Mouse (Mus musculus) heart, embryonic 14.5 days (tissue): ENCODE measurements around the gene Mettl26. TPM values are rescaled to one million over a fixed set of nuclear protein-coding genes. Genes with fewer than 3 reads are reported as not detected.
A peak's percentile ranks its signal among the peaks of the same experiment; 100 is the strongest.

Experiments
- ATAC-seq: fragments of 200-750 bp; cut with Nextera tagmentation; 2 replicates; pipeline ENCODE4 v1.8.0; 2017; ENCODE audit warnings: low read depth, moderate TSS enrichment; ENCODE audit not compliant: insufficient number of reproducible peaks, insufficient read depth, low FRiP score
- H3K27ac ChIP-seq, 2 experiments: fragments of 200-500 bp in 1 of 2; fragments of 300-500 bp in 1 of 2; sonication (generic) in 1 of 2; replicated peaks in 1 of 2; 2 replicates each; pipeline ENCODE4 v1.5.1; 2012 to 2014; ENCODE audit warnings: low read depth in 2 of 2, low read length in 2 of 2, control low read depth in 1 of 2, mild to moderate bottlenecking in 1 of 2, mixed read lengths in 1 of 2; ENCODE audit not compliant: control insufficient read depth in 1 of 2, insufficient read depth in 1 of 2
- H3K27me3 ChIP-seq: fragments of 300-500 bp; sonication (generic); 2 replicates; pipeline ENCODE4 v1.6.1; 2014; ENCODE audit warnings: mild to moderate bottlenecking, low read length, control low read depth; ENCODE audit not compliant: control insufficient read depth, insufficient read depth
- H3K36me3 ChIP-seq: fragments of 300-500 bp; sonication (generic); 2 replicates; pipeline ENCODE4 v1.6.1; 2014; ENCODE audit warnings: mild to moderate bottlenecking, control low read depth, low read length, mixed read lengths; ENCODE audit not compliant: control insufficient read depth, insufficient read depth
- H3K4me1 ChIP-seq, 2 experiments: fragments of 200-500 bp in 1 of 2; fragments of 300-500 bp in 1 of 2; sonication (generic) in 1 of 2; 2 replicates each; pipeline ENCODE4 v1.6.1; 2012 to 2014; ENCODE audit warnings: low read length in 2 of 2, control low read depth in 1 of 2, mixed read lengths in 1 of 2; ENCODE audit not compliant: control insufficient read depth in 2 of 2, insufficient read depth in 2 of 2
- H3K4me2 ChIP-seq: fragments of 300-500 bp; sonication (generic); 2 replicates; pipeline ENCODE4 v1.6.1; 2014; ENCODE audit warnings: mild to moderate bottlenecking, low read length
- H3K4me3 ChIP-seq, 2 experiments: fragments of 200-500 bp in 1 of 2; fragments of 300-500 bp in 1 of 2; sonication (generic) in 1 of 2; 2 replicates each; pipeline ENCODE4 v1.5.1; 2012 to 2014; ENCODE audit warnings: low read length in 2 of 2, mild to moderate bottlenecking in 2 of 2, control low read depth in 1 of 2, low read depth in 1 of 2, moderate library complexity in 1 of 2; ENCODE audit not compliant: control insufficient read depth in 1 of 2, insufficient read depth in 1 of 2
- H3K9ac ChIP-seq: fragments of 300-500 bp; sonication (generic); 2 replicates; pipeline ENCODE4 v1.6.1; 2014; ENCODE audit warnings: mild to moderate bottlenecking, low read length
- H3K9me3 ChIP-seq: fragments of 300-500 bp; sonication (generic); 2 replicates; pipeline ENCODE4 v1.6.1; 2016; ENCODE audit warnings: low read length, control low read depth; ENCODE audit not compliant: control insufficient read depth
- WGBS: fragments of 180-500 bp; shearing (Covaris S2); extraction: QIAGEN DNeasy Blood & Tissue Kit; methylation state at CpG from one replicate; pipeline ENCODE4 v1.1.7; 2014; 5-methylcytosine and 5-hydroxymethylcytosine counted together
- polyA plus RNA-seq: library from polyadenylated mRNA; unstranded; fragments of >200 nt; fragmentation: Nextera tagmentation; extraction: Ambion mirVana; gene quantifications from 2 replicates; pipeline ENCODE4 v1.2.1, GENCODE M21; 2014

Mettl26 gene
- polyA plus RNA-seq, 1 experiment from 2014 or later: 41.7 TPM

DNA sequence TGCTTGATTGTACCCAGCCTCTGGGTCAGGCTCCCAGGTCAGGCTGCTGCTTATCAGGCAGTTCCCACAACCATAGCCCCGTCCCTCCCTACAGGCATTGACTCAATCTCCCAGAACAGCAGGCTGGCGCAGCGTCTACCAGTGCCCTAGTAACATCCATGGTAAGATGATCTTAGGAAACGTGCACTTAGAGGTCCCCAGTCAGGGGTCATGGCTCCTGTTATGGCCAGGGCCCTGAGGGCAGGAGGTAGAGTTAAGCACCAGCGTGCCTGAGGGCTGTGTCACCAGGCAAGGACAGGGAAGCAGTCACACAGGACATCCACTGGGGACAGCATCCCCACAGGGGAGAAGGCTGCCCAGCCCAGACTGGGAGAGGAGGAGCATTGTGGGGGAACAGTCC is 7.4 kb downstream of the Mettl26 start:
- 45% methylated on average over 5 of the region's 5 CpGs for WGBS
- H3K4me2 ChIP-seq: no peak overlapping the region
- no peak overlapping the region for H3K9ac ChIP-seq
- peaks cover 41% of the 10 kb centered on the region for H3K36me3 ChIP-seq
- 0 out of 2 replicates have a peak, but pooled peaks have one; percentile 31 for ATAC-seq
- H3K4me3 ChIP-seq: no peak overlapping the region
- no peaks in the 10 kb centered on the region for H3K9me3 ChIP-seq
- no peaks in the 10 kb centered on the region for H3K27me3 ChIP-seq
- H3K27ac ChIP-seq: no peak overlapping the region
- H3K4me1 ChIP-seq: peaks cover 2 to 7% of the 10 kb centered on the region in 2 experiments; a peak in 2 of 4 replicates

DNA sequence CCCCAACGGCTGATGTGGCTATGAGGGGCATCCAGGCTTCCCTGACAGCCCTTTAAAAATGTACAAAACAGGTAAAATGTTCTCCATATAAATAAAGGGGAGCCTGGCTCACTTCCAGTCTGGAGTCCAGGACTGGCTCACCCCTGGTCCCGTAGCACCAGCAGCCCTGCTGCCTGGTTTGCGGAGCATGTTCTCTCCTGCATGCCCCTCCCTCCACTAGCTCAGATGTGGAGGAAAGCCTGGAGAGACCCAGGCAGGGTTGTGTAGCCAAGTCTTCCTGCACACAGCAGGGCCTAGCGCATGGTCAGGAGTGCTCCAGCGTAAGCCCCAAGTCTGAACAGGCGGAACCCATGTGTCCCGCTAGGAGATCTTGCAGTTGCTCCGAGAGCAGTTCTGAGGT is 8.4 kb downstream of the Mettl26 start:
- no peaks in the 10 kb centered on the region for H3K27me3 ChIP-seq
- no peak overlapping the region for H3K9ac ChIP-seq
- no peak overlapping the region for H3K4me3 ChIP-seq
- H3K4me2 ChIP-seq: no peak overlapping the region
- no peak overlapping the region for H3K27ac ChIP-seq
- H3K36me3 ChIP-seq: peaks cover 43% of the 10 kb centered on the region
- WGBS: 86% methylated on average over 8 of the region's 8 CpGs
- H3K9me3 ChIP-seq: no peaks in the 10 kb centered on the region
- ATAC-seq: no peak
- peaks cover 2 to 7% of the 10 kb centered on the region in 2 experiments; a peak in 2 of 4 replicates for H3K4me1 ChIP-seq

DNA sequence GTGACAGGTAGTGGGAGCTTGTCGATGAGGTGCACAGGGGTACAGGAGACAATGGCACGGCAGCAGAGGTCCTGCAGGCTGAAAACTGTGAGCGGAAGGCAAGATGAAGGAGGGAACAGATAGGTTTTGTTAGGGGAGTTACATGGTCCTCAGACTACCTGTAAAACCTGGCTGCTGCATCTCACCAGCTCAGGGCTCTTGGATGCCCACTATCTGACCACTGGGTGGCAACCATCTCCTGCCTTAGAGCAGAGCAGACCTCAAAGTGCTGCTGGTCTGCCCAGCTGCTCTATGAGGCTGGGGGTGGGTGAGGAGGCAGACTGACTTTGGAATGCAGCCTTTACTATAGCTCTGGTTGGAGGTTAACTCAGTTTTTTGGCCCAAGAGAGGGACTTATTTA is 8.9 kb downstream of the Mettl26 start:
- Histone ChIP-seq H3K27ac (no peak overlapping the region), H3K4me1 (peaks cover 2 to 7% of the 10 kb centered on the region in 2 experiments; a peak in 2 of 4 replicates), H3K4me3 (no peak overlapping the region), H3K4me2 (no peak overlapping the region), H3K9ac (no peak overlapping the region), H3K27me3 (no peaks in the 10 kb centered on the region), H3K36me3 (peaks cover 44% of the 10 kb centered on the region), H3K9me3 (no peaks in the 10 kb centered on the region)
- no peak for ATAC-seq
- 92% methylated on average over 3 of the region's 3 CpGs for WGBS

DNA sequence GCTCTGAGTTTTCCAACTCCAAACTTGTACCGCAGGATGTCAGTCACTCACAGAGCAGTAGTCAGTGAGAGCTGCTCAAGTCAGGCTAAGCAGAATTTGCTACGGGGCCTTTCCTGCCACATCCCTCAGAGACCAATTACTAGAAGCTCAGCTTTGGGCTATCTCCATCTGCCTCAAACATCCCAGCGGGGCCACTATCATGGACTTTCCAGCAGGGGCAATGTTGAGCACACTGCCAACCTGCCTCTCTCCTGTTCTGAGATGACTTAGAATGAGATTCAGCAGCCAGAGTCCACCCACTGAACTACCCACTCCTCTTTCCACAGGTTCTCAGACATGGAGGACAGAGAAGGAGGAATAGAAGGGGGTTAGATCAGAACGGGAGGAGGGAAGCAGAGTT is 10.8 kb downstream of the Mettl26 start:
- H3K27ac ChIP-seq: no peak overlapping the region
- H3K4me2 ChIP-seq: no peak overlapping the region
- H3K4me1 ChIP-seq: peaks cover 2 to 7% of the 10 kb centered on the region in 2 experiments; a peak in 2 of 4 replicates
- no peak overlapping the region for H3K9ac ChIP-seq
- no peak for ATAC-seq
- no peak overlapping the region for H3K4me3 ChIP-seq
- H3K9me3 ChIP-seq: no peaks in the 10 kb centered on the region
- 60% methylated on average over 4 of the region's 4 CpGs for WGBS
- H3K27me3 ChIP-seq: no peaks in the 10 kb centered on the region
- peaks cover 57% of the 10 kb centered on the region for H3K36me3 ChIP-seq

DNA sequence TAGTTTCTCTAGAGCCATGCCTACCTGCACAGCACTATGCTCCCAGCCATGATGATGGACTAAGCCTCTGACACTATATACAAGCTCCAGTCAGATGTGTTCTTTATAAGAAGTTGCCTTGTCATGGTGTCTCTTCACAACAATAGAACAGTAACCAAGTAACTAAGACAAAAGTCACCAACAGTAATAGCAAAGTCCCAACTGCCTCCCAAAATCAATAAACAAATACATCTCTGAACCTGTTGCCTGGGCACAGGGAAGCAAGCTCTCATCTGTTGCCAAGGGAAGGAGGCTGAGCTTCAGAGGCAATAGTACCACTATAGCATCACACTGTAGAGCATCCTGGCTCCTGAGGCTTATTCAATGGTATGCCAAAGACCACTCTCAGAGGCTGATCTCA is 11.9 kb downstream of the Mettl26 start:
- H3K9ac ChIP-seq: no peak overlapping the region
- no peak overlapping the region for H3K27ac ChIP-seq
- ATAC-seq: no peak
- no peak overlapping the region for H3K4me2 ChIP-seq
- no peak overlapping the region for H3K4me3 ChIP-seq
- no peaks in the 10 kb centered on the region for H3K4me1 ChIP-seq
- H3K36me3 ChIP-seq: peaks cover 64% of the 10 kb centered on the region
- H3K9me3 ChIP-seq: no peaks in the 10 kb centered on the region
- H3K27me3 ChIP-seq: no peaks in the 10 kb centered on the region

DNA sequence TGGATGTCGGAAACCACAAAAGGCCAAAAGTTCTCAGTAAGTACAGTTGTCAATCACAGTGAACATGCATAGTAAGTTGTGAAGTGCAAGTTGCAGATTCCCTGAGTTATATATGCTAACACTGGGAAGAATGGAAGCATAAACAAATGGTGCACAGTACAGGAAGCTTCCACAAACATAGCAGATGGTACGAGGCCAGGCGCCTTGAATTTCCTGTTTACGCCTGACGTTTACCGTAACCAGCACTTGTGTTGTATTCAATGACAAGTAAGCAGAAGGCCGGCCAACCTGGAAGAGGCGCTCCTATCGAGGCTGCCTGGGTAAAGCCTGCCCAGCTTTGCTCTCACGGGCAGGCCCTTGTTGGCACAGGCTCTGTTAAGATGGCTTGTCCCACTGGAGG is 12.6 kb downstream of the Mettl26 start:
- peaks cover 64% of the 10 kb centered on the region for H3K36me3 ChIP-seq
- no peak overlapping the region for H3K27ac ChIP-seq
- H3K4me1 ChIP-seq: no peaks in the 10 kb centered on the region
- H3K4me2 ChIP-seq: no peak overlapping the region
- no peaks in the 10 kb centered on the region for H3K27me3 ChIP-seq
- no peaks in the 10 kb centered on the region for H3K9me3 ChIP-seq
- no peak for ATAC-seq
- WGBS: 78% methylated on average over 10 of the region's 10 CpGs
- H3K9ac ChIP-seq: no peak overlapping the region
- no peak overlapping the region for H3K4me3 ChIP-seq

DNA sequence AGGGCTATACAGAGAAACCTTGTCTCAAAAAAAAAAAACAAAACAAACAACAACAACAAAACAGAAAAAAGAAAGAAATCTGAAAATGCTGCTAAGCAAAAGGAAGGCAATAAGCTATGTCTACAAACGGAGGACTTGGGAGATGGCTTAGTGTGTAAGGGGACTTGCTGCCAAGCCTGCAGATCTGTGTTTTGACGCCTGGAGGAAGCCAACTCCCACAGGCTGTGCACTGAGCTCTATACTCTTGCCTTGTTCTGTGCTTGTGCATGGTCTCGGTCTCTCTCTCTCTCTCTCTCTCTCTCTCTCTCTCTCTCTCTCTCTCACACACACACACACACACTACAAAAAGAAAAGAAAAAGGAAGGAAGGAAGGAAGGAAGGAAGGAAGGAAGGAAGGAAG is 14.0 kb downstream of the Mettl26 start:
- Histone ChIP-seq H3K36me3 (peaks cover 51% of the 10 kb centered on the region), H3K27me3 (no peaks in the 10 kb centered on the region), H3K9ac (no peak overlapping the region), H3K4me3 (no peak overlapping the region), H3K4me1 (no peaks in the 10 kb centered on the region), H3K9me3 (no peaks in the 10 kb centered on the region), H3K27ac (no peak overlapping the region), H3K4me2 (no peak overlapping the region)
- ATAC-seq: no peak
- whole genome bisulfite sequencing: 79% methylated on average over 3 of the region's 3 CpGs

DNA sequence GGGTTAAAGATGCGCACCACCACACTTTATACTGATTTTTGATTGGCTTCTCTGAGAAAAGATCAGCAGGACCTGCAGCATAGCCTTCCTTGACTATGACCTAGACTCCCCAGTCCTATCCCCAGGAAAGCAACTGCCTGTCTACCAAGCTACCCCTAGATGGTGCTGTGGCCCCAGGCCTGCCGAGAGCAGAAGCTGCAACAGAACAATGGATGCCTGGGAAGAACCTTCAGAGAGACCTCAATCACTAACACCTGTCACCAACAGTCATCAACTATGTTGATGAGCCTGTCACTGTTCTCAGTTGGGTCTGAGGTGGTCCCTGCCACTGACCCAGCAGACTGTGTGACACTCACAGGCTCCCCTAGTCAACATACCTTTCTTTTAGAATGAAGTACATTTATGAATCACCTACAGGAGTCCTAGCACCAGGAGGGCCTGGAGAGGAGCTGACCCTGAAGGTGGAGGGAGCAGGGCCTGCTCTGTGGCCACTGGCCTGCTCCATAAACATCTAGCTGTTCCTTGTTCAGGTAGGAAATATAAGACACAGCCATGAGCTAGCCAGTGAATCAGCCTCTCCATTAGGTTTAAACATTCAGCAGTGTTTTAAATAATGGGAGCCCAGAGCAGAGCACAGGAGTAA is 19.2 kb downstream of the Mettl26 start:
- no peak; the same call in 1 of the 2 replicates for ATAC-seq
- WGBS: 28% methylated on average over 2 of the region's 2 CpGs

More for the DNA sequence above, 19.2 kb downstream of the Mettl26 start:
- Histone ChIP-seq H3K27ac (no peak overlapping the region), H3K9ac (no peak overlapping the region), H3K9me3 (no peaks in the 10 kb centered on the region), H3K4me2 (no peak overlapping the region), H3K36me3 (peaks cover 21% of the 10 kb centered on the region), H3K27me3 (no peaks in the 10 kb centered on the region), H3K4me3 (no peak overlapping the region), H3K4me1 (peaks cover 2 to 6% of the 10 kb centered on the region in 2 experiments; a peak in 1 of 4 replicates)
